In genomic region chr9:113947216-113947615, GRCm38 (mm10) we compare ENCODE assay signal across 14 mouse cellular contexts.
"Had no signal": no experiment of that assay in that cellular context is flagged by ENCODE, and none has a peak within 500 bp of the region (broad histone marks: within the 10 kb centered on the region; RNA-seq: fewer than 3 reads in every experiment).

No protein-coding gene starts in this region.

- H3K9me3 ChIP-seq: stomach, embryonic 15.5 days had no signal

- H3K9ac ChIP-seq: lung, embryonic 14.5 days; stomach, embryonic 15.5 days had no signal

- ATAC-seq: intestine, postnatal 0 days had no signal

- H3K4me1 ChIP-seq: stomach, embryonic 15.5 days had no signal

- H3K4me2 ChIP-seq: lung, embryonic 14.5 days; midbrain, embryonic 11.5 days; stomach, embryonic 15.5 days had no signal

- H3K27me3 ChIP-seq: stomach, embryonic 15.5 days had no signal

- DNase-seq: layer of hippocampus, postnatal 36 days; lung, embryonic 14.5 days; lung, postnatal 10 days; lung, postnatal 36 days; midbrain, embryonic 14.5 days; right cerebral cortex, adult 18-20 months; right cerebral cortex, postnatal 25 days; spleen, adult 18-20 months; thymus, postnatal 25 days had no signal

- H3K4me3 ChIP-seq: left cerebral cortex, adult 2 months; stomach, embryonic 15.5 days had no signal

- H3K27ac ChIP-seq: kidney, postnatal 0 days; left cerebral cortex, adult 2 months; stomach, embryonic 15.5 days had no signal
